Mouse (Mus musculus): ENCODE measurements at regions not wholly inside any gene's neighbourhood (a gene's known extent, or its start where the extent isn't known, plus 50 kb on each side); places are given as distances from the start of the nearest gene placed in this dataset.

GRCm38 (mm10) chr12:94349623-94350156, 1342.3 kb upstream of the Flrt2 start:
- no peaks in the 10 kb centered on the region for H3K27me3 ChIP-seq
- H3K36me3 ChIP-seq, result no peaks in the 10 kb centered on the region
- no peak overlapping the region for H3K27ac ChIP-seq
- H3K4me3 ChIP-seq, result no peak overlapping the region
- no peaks in the 10 kb centered on the region for H3K9me3 ChIP-seq
- ATAC-seq (ENCODE audit: insufficient number of reproducible peaks, insufficient read depth, low FRiP score, low TSS enrichment, low read depth), result no peak
- H3K4me2 ChIP-seq, result no peak overlapping the region
- no peaks in the 10 kb centered on the region for H3K4me1 ChIP-seq
- H3K9ac ChIP-seq, result no peak overlapping the region
- 36% methylated on average over 7 of the region's 7 CpGs for WGBS

- H3K36me3 ChIP-seq, result no peaks in the 10 kb centered on the region
- H3K4me2 ChIP-seq, result no peak overlapping the region
- no peak overlapping the region for H3K9ac ChIP-seq
- ATAC-seq (ENCODE audit: insufficient number of reproducible peaks, insufficient read depth, low FRiP score, low TSS enrichment, low read depth), result no peak
- no peaks in the 10 kb centered on the region for H3K27me3 ChIP-seq
- H3K9me3 ChIP-seq, result no peaks in the 10 kb centered on the region
- H3K27ac ChIP-seq, result no peak overlapping the region
- WGBS, result 60% methylated on average over 6 of the region's 6 CpGs
- no peak overlapping the region for H3K4me3 ChIP-seq
- no peaks in the 10 kb centered on the region for H3K4me1 ChIP-seq
Observed at GRCm38 (mm10) chr12:94364269-94364668, 1327.8 kb upstream of the Flrt2 start.

- WGBS, result 41% methylated on average over 2 of the region's 2 CpGs
- Histone ChIP-seq H3K27ac (no peak overlapping the region), H3K4me2 (no peak overlapping the region), H3K27me3 (no peaks in the 10 kb centered on the region), H3K4me1 (no peaks in the 10 kb centered on the region; the same call in 1 of the 2 replicates), H3K4me3 (no peak overlapping the region), H3K9ac (no peak overlapping the region), H3K9me3 (no peaks in the 10 kb centered on the region), H3K36me3 (no peaks in the 10 kb centered on the region)
- ATAC-seq (ENCODE audit: insufficient number of reproducible peaks, insufficient read depth, low FRiP score, low TSS enrichment, low read depth), result no peak
Observed at GRCm38 (mm10) chr12:94399991-94400390, 1292.0 kb upstream of the Flrt2 start.

GRCm38 (mm10) chr12:94420918-94421317, 1271.1 kb upstream of the Flrt2 start:
- Histone ChIP-seq H3K4me1 (no peaks in the 10 kb centered on the region), H3K4me2 (no peak overlapping the region), H3K27me3 (no peaks in the 10 kb centered on the region), H3K9me3 (no peaks in the 10 kb centered on the region), H3K36me3 (no peaks in the 10 kb centered on the region), H3K9ac (no peak overlapping the region), H3K4me3 (no peak overlapping the region), H3K27ac (no peak overlapping the region)
- WGBS, result 64% methylated on average over 5 of the region's 5 CpGs
- no peak for ATAC-seq (ENCODE audit: insufficient number of reproducible peaks, insufficient read depth, low FRiP score, low TSS enrichment, low read depth)

- no peaks in the 10 kb centered on the region for H3K4me1 ChIP-seq
- 82% methylated on average over 3 of the region's 3 CpGs for WGBS
- H3K27me3 ChIP-seq, result no peaks in the 10 kb centered on the region
- no peak overlapping the region for H3K27ac ChIP-seq
- no peaks in the 10 kb centered on the region for H3K9me3 ChIP-seq
- H3K36me3 ChIP-seq, result no peaks in the 10 kb centered on the region
- no peak for ATAC-seq (ENCODE audit: insufficient number of reproducible peaks, insufficient read depth, low FRiP score, low TSS enrichment, low read depth)
- H3K9ac ChIP-seq, result no peak overlapping the region
- H3K4me3 ChIP-seq, result no peak overlapping the region
- H3K4me2 ChIP-seq, result no peak overlapping the region
Observed at GRCm38 (mm10) chr12:94421743-94422142, 1270.3 kb upstream of the Flrt2 start.

- Histone ChIP-seq H3K27me3 (no peaks in the 10 kb centered on the region), H3K9me3 (no peaks in the 10 kb centered on the region), H3K9ac (no peak overlapping the region), H3K4me2 (no peak overlapping the region), H3K4me1 (no peaks in the 10 kb centered on the region), H3K36me3 (no peaks in the 10 kb centered on the region), H3K27ac (no peak overlapping the region), H3K4me3 (no peak overlapping the region)
- ATAC-seq (ENCODE audit: insufficient number of reproducible peaks, insufficient read depth, low FRiP score, low TSS enrichment, low read depth), result no peak
- 17% methylated on average over 3 of the region's 3 CpGs for WGBS
Observed at GRCm38 (mm10) chr12:94424340-94424981, 1267.6 kb upstream of the Flrt2 start.

- no peak for ATAC-seq (ENCODE audit: insufficient number of reproducible peaks, insufficient read depth, low FRiP score, low TSS enrichment, low read depth)
- Histone ChIP-seq H3K27ac (no peak overlapping the region), H3K9ac (no peak overlapping the region), H3K4me1 (no peaks in the 10 kb centered on the region), H3K4me2 (no peak overlapping the region), H3K4me3 (no peak overlapping the region), H3K36me3 (no peaks in the 10 kb centered on the region), H3K9me3 (no peaks in the 10 kb centered on the region), H3K27me3 (no peaks in the 10 kb centered on the region)
- WGBS, result 93% methylated on average over 1 of the region's 1 CpGs
Observed at GRCm38 (mm10) chr12:94449517-94449916, 1242.5 kb upstream of the Flrt2 start.

GRCm38 (mm10) chr12:94468027-94468426, 1224.0 kb upstream of the Flrt2 start:
- Histone ChIP-seq H3K4me3 (no peak overlapping the region), H3K4me1 (no peaks in the 10 kb centered on the region), H3K4me2 (no peak overlapping the region), H3K27ac (no peak overlapping the region), H3K9me3 (no peaks in the 10 kb centered on the region), H3K36me3 (no peaks in the 10 kb centered on the region), H3K27me3 (no peaks in the 10 kb centered on the region), H3K9ac (no peak overlapping the region)
- ATAC-seq (ENCODE audit: insufficient number of reproducible peaks, insufficient read depth, low FRiP score, low TSS enrichment, low read depth), result no peak
- 14% methylated on average over 2 of the region's 2 CpGs for WGBS

- no peak overlapping the region for H3K4me2 ChIP-seq
- H3K4me1 ChIP-seq, result no peaks in the 10 kb centered on the region
- 83% methylated on average over 3 of the region's 3 CpGs for WGBS
- H3K36me3 ChIP-seq, result no peaks in the 10 kb centered on the region
- no peak overlapping the region for H3K9ac ChIP-seq
- H3K4me3 ChIP-seq, result no peak overlapping the region
- no peaks in the 10 kb centered on the region for H3K27me3 ChIP-seq
- no peak for ATAC-seq (ENCODE audit: insufficient number of reproducible peaks, insufficient read depth, low FRiP score, low TSS enrichment, low read depth)
- H3K27ac ChIP-seq, result no peak overlapping the region
- no peaks in the 10 kb centered on the region for H3K9me3 ChIP-seq
Observed at GRCm38 (mm10) chr12:94468609-94469008, 1223.4 kb upstream of the Flrt2 start.

- no peak overlapping the region for H3K27ac ChIP-seq
- 55% methylated on average over 2 of the region's 2 CpGs for WGBS
- no peaks in the 10 kb centered on the region for H3K27me3 ChIP-seq
- no peak overlapping the region for H3K9ac ChIP-seq
- H3K4me1 ChIP-seq, result no peaks in the 10 kb centered on the region
- H3K4me3 ChIP-seq, result no peak overlapping the region
- no peaks in the 10 kb centered on the region for H3K9me3 ChIP-seq
- no peak for ATAC-seq (ENCODE audit: insufficient number of reproducible peaks, insufficient read depth, low FRiP score, low TSS enrichment, low read depth)
- H3K36me3 ChIP-seq, result no peaks in the 10 kb centered on the region
- H3K4me2 ChIP-seq, result no peak overlapping the region
Observed at GRCm38 (mm10) chr12:94469850-94470249, 1222.2 kb upstream of the Flrt2 start.

GRCm38 (mm10) chr12:94470981-94471380, 1221.0 kb upstream of the Flrt2 start:
- 43% methylated on average over 1 of the region's 1 CpGs for WGBS
- H3K4me3 ChIP-seq, result no peak overlapping the region
- no peak overlapping the region for H3K4me2 ChIP-seq
- no peak for ATAC-seq (ENCODE audit: insufficient number of reproducible peaks, insufficient read depth, low FRiP score, low TSS enrichment, low read depth)
- no peaks in the 10 kb centered on the region for H3K4me1 ChIP-seq
- H3K27ac ChIP-seq, result no peak overlapping the region
- H3K9me3 ChIP-seq, result no peaks in the 10 kb centered on the region
- no peaks in the 10 kb centered on the region for H3K36me3 ChIP-seq
- no peaks in the 10 kb centered on the region for H3K27me3 ChIP-seq
- no peak overlapping the region for H3K9ac ChIP-seq

GRCm38 (mm10) chr12:94488721-94489120, 1203.3 kb upstream of the Flrt2 start:
- WGBS, result 72% methylated on average over 2 of the region's 2 CpGs
- ATAC-seq (ENCODE audit: insufficient number of reproducible peaks, insufficient read depth, low FRiP score, low TSS enrichment, low read depth), result no peak

More at GRCm38 (mm10) chr12:94488721-94489120, 1203.3 kb upstream of the Flrt2 start:
- Histone ChIP-seq H3K9me3 (no peaks in the 10 kb centered on the region), H3K4me1 (no peaks in the 10 kb centered on the region), H3K27ac (no peak overlapping the region), H3K4me3 (no peak overlapping the region), H3K4me2 (no peak overlapping the region), H3K9ac (no peak overlapping the region), H3K36me3 (no peaks in the 10 kb centered on the region), H3K27me3 (no peaks in the 10 kb centered on the region)
